Mouse (Mus musculus) lung, adult 2 months (tissue): ENCODE measurements at regions not wholly inside any gene's neighbourhood (a gene's known extent, or its start where the extent isn't known, plus 50 kb on each side); places are given as distances from the start of the nearest gene placed in this dataset.

Source experiments
- CTCF ChIP-seq: fragments of 200-500 bp; IDR thresholded peaks from 2 replicates; pipeline ENCODE4 v1.5.1; 2011; ENCODE audit warnings: mild to moderate bottlenecking, low read length, control low read depth; ENCODE audit not compliant: insufficient read depth
- POLR2A ChIP-seq: fragments of 200-500 bp; IDR thresholded peaks from 2 replicates; pipeline ENCODE4 v1.6.1; 2011; ENCODE audit warnings: low read depth, mild to moderate bottlenecking, control low read depth, low read length, borderline replicate concordance; ENCODE audit errors: extremely low read depth

GRCm38 (mm10) chr1:129106961-129107557 is 166.0 kb upstream of the Thsd7b start:
- TF ChIP-seq CTCF (no peak), POLR2A (no peak)
